Mouse (Mus musculus) kidney, adult 11 months (tissue): Measurements from ENCODE around the gene Smndc1.

Experiments used
- DNase-seq: peaks from one replicate; pipeline ENCODE4 v3.0.0; 2022

The Smndc1 gene

DNA sequence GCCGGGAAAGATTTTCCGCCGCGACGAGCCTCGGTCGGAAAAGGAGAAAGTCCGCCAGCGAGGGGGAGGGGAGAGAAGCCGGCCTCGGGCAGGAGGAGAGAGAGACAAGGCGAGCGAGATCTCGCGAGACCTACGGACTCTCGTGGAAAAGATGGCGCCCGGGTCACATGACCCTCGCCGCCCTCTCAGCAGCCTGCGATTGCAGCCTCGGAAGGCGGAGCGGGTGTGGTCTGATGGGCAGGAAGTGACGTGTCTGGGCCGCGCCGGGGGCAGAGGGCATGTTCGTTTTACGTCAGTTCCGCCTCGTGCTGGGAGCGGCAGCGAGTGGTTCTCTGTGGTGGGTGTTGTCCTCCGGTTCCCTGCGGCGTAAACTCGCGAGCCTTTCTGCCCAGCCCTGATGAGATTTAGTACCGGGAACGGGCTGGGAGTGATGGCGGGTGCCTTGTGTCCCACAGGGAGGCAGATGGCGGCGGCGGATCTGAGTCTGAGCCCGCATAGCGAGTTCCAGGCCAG is at the start of gene Smndc1:
TSS of gene Smndc1 (minus strand) at position 84 of the 513 bp plus-strand sequence.
- peak; percentile 100 for DNase-seq

DNA sequence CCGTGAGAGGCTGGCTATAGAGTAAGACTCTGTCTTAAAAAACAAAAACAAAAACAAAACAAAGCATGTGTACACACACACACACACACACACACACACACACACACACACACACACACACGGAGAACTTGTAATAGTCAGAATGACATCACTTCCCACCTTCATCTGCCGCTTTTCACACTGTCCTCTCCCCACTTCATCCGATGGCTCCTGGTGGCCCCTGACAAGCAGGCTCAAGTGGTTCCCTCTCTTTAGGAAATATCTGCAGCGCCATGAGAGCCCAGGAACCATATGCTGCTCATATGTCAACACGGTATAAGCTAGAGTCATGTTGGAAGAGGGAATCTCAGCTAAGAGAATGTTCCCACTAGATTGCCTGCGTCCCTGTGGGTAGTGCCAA is 49.0 kb upstream of the Smndc1 start:
- DNase-seq: no peak

DNA sequence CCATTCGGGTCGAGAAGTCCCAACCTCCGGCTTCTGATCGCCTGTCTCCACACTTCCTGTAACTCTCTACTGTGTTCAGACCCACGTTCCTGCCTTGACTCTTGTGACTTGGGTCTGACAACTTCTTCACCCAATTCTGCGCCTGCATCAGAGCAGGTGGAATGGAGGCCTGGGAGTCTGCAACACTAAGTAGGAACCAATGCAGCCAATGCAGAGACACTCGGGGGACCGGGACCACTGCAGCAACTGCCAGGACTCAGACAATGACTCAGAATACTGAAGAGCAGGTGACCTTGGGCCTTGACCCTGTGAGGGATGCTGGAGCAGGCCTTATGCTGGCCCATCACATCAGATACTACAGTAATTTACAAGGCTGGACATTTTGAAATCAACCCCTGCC is 47.6 kb upstream of the Smndc1 start:
- DNase-seq: no peak

DNA sequence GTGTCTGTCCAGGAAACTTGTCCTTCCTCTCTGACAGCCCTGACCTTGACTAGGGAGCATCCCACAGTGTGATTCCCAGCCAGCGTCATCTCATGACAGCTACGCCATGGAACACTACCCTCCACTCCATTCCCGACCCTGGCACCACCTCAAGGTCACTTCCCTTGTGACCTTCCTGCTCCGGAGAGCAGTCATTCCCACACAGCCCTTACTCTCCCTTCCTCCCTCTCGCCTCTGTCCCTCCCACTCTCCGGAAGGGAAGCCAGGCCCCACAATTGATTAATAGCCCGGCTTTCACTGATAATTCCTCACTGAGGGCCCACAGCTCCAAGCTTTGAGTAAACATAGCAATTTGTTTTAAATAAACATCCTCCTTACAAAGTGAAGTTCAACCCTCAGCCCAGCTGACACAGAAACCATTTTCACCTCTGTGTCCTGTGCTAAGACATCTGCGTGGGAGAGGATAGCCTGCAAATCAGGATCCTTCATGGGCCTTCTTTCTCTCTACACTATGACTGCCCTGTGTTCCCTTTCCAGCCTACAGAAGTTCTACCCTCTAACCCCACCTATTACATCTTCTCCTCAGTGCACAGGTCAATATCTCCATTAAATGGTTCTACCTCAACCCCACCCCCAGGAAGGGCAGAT is 47.1 kb upstream of the Smndc1 start:
- DNase-seq: peak; percentile 72

DNA sequence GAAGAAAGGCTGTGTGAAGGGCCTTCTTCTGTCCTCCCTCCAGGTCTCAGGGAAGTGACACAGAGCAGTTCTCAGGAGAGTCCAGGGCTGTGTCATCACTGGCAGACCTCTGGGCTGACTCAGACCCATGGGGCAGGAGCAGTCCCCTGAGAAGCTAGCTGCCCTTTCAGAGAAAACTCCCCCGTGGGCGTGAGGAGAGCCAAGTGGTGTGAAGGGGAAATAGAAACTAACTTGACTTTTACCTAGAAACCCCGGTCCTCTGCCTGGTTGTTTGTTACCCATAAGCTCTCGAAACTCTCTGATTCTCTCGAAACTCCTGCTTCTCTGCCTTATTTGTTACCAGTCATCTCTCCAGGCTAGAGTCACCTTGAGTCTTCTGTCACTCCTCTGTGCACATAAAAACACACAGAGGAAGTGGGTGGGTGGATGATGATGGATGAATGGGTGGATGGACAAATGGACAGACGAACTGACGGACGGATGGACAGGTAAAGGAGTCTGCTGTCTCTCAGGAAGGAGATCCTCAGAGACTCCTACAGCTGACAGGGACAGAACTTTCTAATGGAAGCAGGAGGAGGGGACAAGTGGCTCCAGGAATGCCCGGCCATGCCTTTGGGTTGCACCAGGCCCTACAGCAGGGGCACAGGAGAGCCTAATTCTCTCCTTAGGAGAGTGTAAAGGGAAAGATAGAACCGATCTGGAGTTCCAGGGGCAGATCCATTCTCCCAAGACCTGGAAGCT is 43.7 kb upstream of the Smndc1 start:
- no peak for DNase-seq

DNA sequence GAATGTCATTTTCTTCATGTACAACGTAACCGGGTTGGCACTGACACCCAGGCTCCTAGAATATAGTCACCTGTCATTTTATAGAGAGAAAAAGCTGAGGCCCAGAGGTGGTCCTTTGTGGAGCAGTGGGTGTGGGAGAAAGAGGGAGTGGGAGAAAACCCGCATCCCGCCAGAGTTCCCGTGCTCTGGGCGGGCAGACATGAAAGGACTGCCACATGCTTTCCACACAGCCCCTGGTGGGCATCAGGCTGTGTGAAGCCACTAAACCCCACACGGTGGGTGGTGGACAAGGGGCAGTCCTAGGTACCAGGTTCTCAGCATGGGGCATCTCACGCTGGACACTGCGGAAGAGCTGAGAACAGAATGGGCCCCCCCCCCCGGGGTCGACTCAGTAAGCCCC is 40.6 kb upstream of the Smndc1 start:
- DNase-seq: no peak

DNA sequence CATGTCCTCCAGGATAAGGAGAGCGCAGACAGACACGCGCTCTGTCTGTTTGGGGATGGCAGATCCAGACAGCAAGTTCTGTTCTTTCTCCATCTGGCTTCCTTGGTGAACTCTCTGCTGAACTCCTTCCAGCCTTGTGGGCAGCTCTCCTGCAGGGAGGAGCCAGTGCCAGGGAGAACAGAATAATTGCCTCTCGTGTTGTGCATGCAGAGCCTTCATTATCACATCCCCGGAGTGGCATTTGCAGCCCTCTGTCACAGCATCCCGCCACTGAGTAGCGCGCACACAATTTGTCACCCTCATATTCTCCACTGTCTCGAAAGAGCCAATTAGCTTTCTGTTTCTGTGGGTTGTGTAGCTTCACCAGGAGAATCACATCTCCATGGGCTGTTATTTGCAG is 40.0 kb upstream of the Smndc1 start:
- no peak for DNase-seq

DNA sequence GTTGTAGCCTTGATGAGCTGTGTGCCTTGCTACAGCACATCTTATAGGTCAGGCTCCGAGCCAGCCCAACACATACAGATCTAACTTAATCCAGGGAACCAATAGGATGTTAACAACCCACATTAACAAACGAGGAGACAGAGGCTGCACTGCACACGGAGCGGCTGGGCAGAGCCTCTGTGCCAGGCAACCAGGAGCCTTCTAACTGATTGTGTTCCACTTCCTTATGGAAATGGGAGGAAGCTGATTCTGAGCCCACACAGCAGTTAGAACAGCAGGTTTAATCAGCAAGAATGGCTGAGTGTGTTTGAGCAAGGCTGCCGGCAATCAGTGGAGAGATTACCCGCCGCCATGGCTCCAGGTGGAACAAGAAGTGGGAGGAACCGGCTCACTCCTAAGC is 37.4 kb upstream of the Smndc1 start:
- DNase-seq: no peak

DNA sequence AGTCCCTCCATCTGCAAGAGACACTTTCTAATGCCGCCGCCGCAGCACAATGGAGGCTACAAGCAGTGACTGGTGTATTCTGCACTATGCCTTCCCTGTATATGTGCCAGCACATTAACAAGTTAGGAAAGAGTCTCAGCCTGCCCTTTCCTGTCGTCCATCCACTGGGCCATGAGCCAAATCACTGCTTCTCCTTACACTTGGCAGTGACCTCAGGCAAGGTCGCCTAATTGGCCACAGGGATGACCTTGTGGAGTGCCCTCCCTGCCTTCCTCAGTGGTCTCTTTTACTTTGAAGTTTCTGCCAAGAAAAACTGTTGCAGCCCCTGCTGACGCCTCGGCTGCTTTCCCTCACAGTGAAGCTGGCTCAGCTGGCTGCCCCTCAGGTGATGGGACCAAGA is 37.0 kb upstream of the Smndc1 start:
- no peak for DNase-seq

DNA sequence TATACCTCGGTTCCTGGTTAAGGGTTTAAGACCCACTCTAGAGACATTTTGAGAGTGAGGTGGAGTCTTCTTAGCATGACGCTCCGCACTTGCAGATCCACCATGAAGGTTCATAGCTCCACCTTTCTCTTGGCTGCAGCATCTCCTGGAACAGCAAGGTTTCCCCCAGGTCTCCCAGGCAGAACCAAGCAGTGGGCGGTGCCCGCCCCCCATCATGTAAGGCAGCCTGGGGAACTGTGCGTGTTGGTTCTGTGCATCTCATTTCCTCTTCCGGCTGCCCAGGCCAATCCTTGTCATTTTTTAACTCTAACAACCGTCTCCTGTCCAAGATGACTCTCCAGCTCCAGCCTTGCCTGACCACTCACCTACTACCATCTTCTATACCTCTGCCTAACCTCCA is 35.4 kb upstream of the Smndc1 start:
- DNase-seq: no peak

DNA sequence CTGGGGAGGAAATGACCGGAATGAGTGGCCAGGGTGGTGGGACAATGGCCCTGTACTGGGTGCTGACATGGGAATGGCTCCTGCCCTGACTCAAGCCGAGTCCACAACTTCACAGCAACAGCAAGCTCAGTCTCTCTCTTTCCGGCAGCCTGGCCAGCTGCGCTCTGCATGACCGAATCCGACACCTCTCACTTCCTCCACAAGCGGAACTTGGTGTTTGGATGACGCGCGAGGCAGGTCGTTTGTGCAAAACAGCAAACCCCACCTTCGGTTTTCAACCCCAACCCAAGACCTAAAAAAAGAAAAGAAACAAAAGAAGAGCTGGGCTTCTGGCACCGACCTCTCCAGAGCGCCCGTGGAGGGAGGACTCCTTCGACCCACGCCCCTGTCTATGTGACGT is 34.3 kb upstream of the Smndc1 start:
- DNase-seq: peak; percentile 20

DNA sequence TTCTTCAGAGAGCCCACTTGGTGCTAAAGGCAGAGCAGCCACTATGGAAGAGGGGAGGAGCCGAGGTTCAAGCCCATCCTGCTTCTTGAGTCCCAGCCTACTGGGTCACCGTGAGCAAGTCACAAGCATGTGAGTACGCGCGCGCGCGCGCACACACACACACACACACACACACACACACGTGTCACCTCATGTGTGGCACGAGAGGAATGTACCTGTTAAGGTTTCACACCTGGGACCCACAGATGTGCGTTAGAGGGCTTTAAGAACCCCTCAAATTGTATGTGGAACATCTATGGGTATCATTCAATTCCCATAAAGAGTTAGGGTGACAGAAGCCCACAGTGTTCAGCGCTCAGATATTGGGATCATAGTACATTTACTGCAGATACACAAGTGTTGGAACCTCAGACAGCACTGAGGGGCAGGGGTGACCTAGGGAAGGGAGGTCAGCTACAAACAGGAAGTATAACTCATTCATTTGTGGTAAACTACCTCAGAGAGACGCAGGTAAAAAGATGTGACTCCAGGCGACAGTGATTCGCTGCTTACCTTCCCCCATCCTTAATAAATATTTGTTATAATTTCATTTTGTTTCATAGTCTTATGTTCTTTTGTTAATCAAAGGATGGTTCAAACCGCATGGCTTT is 33.6 kb upstream of the Smndc1 start:
- no peak for DNase-seq

DNA sequence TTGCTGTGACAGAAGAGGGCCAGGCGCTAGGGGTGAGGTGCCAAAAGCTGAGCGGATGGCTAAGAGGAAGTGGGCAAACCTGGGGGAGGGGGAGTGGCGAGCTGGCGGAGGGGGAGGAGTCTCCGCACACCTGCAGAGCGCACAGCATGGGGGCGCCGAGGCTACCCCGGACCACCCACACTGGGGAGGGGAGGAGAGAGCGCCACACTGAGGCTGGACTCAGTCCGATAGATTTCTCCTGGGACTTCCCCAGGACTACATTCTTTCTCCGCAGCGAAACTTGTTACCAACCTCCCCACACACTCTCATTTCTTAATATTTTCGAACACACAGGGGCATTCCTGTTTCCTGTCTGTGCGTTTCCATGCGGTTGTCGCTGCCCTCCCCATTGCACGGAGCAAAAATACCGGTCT is 33.0 kb upstream of the Smndc1 start:
- DNase-seq: no peak

DNA sequence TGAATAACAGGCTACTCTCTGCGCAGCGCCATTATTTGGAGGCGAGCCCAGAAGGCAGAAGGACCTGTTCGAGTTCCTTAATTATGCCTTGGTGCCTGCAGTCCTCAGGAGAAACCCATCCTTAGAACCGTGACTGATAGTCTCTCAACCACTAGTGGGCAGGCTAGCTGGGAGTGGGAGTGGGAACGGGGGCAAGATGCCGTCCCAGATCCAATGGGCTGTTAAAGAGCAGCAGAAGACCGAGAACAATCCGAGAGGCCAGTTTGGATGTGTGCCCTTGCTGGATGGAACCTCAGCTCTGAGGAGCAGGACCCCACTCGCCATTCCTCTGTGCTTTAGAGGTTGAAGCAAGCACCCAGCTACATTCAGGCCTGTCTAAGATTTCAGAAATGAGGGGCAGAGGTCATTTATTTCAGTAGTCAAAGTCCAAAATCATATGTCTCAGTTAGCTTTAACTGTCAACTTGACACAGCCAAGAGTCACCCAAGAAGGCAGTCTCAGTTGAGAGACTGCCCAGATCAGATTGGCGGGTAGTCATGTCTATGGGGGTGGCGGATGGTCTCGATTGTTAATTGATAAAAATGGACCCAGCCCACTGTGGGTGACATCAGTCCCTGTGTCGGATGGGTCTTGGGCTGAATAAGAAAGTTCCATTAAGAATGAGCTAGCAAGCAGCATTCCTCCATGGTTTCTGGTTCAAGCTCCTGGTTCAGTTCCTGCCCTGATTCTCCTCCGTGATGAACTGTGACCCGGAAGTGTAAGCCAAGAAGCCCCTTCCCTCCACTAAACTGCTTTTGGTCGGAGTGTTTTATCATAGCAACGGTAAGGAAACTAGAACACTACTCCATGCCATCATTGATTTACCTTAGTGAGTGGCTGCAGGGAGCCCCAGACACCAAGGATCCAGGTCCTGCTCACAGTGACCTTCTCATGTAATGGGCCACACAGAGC is 32.3 kb upstream of the Smndc1 start:
- DNase-seq: no peak

DNA sequence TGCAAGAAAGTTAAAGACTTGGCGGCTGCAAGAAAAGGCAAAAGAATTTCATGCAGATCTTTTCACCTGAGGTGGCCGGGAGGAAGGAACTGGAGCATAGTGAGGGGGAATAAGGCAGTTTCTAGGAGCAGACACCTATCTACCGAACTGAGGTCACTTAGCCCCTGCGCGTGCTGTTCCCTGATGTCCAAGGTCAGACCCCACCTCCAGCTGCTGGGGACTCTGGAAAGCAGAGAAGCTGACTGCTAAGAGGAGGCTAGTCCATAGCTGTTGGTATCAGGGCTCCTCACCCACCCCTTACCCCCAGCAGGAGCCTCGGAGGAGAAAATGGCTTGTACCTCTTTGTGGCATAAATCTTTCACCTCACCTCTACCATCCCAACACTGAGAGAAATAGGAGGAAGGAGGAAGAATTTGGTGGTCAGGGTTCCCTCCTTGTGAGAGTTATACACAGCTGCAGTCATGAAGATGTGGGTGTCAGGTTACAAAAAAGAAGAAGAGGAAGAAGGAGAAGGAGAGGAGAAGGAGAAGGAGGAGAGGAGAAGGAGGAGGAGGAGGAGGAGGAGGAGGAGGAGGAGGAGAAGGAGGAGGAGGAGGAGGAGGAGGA is 31.3 kb upstream of the Smndc1 start:
- no peak for DNase-seq

DNA sequence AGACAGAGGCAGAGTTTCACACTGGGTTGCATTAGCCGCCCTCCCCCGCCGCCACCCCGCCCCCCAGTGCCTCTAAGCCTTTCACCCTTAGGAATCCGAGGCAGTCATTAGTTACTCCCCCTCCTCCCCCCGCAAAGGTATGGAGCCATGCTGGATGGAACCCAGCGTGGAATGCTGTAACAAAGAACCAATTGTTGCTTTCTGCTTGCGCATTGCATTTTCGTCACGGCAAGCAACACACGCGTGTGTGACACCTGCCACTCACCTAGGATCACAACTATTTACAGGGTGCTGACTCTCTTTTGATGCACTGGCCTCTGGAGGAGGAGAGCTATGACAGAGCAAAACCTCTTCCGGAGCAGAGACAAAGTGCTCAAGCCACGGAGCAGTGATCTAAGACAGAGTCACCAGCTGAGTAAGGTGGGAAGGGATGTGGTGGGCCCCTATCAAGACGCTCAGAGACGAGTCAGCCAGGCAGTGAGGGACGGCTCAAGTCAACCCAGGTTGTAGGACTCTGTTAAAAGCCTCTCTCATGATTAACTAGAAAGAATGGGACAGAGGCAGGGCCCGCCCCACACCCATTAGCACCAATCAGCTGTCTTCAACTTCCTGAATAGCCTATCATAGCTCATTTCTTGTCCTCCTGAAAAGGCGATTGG is 30.7 kb upstream of the Smndc1 start:
- peak; percentile 87 for DNase-seq

DNA sequence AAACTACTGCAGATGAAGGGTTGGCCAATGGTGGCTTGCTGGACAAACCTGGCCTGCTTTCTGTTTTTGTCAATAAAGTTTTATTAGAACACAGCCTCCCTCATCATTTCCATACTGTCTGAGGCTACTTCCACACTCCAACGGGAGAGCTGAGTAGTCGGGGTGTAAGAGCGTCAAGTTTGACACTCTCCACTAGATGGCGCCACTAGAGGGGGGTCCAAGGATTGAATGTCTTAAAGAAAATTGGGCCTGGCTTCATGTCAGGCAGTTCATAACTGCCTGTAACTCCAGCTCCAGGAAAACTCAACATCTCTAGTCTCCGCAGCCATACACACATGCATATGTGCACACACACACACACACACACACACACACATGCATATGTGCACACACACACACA is 29.5 kb upstream of the Smndc1 start:
- peak; percentile 27 for DNase-seq

DNA sequence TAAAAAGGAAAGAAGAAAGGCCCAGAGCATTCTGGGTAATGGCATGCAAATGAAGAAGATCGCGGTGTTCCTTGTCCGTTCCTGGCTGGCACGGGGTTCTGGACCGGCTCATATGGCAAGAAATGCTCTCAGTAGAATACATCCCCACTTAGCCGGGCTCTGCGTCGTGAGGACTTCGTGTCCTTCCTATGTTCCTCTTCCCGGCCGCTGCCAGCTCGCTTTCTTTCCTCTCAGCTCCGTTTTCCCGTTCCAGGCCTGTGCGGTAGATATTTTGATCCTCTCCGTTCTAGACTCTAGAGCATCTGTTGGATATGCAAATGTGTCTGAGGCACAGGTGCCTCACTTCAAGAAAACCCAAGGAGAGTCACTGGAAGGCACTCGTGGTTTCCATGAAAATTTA is 24.8 kb upstream of the Smndc1 start:
- no peak for DNase-seq

DNA sequence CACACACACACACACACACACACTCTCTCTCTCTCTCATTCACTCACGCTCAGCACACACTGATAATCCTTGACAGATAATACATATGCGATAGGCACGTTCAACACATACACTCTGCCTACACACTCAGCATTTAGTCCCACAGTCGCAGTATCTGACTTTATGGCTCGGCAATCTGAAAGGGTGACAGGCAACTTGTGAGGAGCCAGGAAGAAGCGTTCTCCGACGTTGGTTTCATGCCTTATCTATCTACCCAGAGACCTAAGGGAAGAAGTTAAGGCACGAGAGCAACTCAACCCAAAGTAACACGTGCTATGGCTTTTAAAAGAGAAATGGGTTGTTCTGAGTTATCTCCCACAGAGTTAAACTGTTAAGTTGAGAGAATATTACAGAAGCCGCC is 24.3 kb upstream of the Smndc1 start:
- DNase-seq: no peak

DNA sequence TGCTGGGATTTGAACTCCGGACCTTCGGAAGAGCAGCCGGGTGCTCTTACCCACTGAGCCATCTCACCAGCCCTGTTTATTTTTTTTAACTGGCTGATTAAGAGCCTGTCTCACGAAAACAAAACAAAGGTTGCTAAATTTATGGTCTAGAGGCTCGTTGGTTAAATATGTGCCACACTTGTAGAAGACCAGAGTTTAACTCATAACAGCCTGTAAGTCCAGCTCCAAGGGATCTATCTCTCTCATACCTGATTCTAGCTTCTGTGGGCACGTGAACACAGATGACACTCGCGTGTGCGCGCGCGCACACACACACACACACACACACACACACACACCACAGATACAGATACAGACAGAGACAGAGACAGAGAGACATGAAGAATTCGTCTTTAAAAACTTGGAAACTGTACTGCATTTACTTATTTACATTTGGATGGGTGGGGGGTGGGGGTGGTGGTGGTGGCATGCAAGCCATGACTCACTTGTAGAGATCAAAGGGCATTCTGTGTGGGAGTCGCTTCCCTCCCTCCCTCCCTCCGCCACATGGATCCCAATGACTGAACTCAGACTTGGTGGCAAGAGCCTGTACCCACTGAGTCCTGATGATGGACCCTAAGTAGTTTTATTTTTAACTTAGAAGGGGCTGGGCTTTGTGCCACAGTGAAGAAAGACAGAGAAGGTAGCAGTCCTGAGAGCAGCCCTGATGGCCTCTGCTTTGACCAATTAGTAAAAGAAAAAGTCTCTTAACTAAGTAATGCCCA is 23.4 kb upstream of the Smndc1 start:
- no peak for DNase-seq
